Mouse (Mus musculus): ENCODE results near the gene Pole3. TPM values are rescaled to one million over a fixed set of nuclear protein-coding genes. Genes with fewer than 3 reads are reported as not detected.

The Pole3 gene
- polyA plus RNA-seq, 1 experiment from 2014 or later = 38.0 TPM

- no peaks in the 10 kb centered on the region for H3K4me1 ChIP-seq (replicated peaks; ENCODE audit: control insufficient read depth, insufficient read depth, low read length)
- no peaks in the 10 kb centered on the region for H3K36me3 ChIP-seq (ENCODE audit: control insufficient read depth, insufficient read depth)
- H3K9ac ChIP-seq (ENCODE audit: low read depth, low read length) = no peak overlapping the region
- H3K4me2 ChIP-seq (replicated peaks; ENCODE audit: low read depth) = no peak overlapping the region
- no peak overlapping the region for H3K27ac ChIP-seq (ENCODE audit: low read depth, low read length)
- no peaks in the 10 kb centered on the region for H3K27me3 ChIP-seq (replicated peaks; ENCODE audit: control insufficient read depth, insufficient read depth, low read length)
- TF ChIP-seq CTCF (IDR thresholded peaks at IDR 0.05; ENCODE audit: low read depth) = no peak
- no peak for ATAC-seq
- H3K4me3 ChIP-seq (ENCODE audit: low read depth, low read length) = no peak overlapping the region
- H3K9me3 ChIP-seq (ENCODE audit: control insufficient read depth) = no peaks in the 10 kb centered on the region
Measured at GRCm38 (mm10) chr4:62544801-62545200, 19.9 kb upstream of the Pole3 start.

GRCm38 (mm10) chr4:62543782-62544181, 18.9 kb upstream of the Pole3 start:
- no peaks in the 10 kb centered on the region for H3K27me3 ChIP-seq (replicated peaks; ENCODE audit: control insufficient read depth, insufficient read depth, low read length)
- no peak overlapping the region for H3K27ac ChIP-seq (ENCODE audit: low read depth, low read length)
- H3K4me2 ChIP-seq (replicated peaks; ENCODE audit: low read depth) = no peak overlapping the region
- no peaks in the 10 kb centered on the region for H3K4me1 ChIP-seq (replicated peaks; ENCODE audit: control insufficient read depth, insufficient read depth, low read length)
- no peak overlapping the region for H3K9ac ChIP-seq (ENCODE audit: low read depth, low read length)
- H3K9me3 ChIP-seq (ENCODE audit: control insufficient read depth) = no peaks in the 10 kb centered on the region
- no peaks in the 10 kb centered on the region for H3K36me3 ChIP-seq (ENCODE audit: control insufficient read depth, insufficient read depth)
- 83% methylated on average over 6 of the region's 6 CpGs for WGBS
- H3K4me3 ChIP-seq (ENCODE audit: low read depth, low read length) = no peak overlapping the region
- no peak for ATAC-seq
- TF ChIP-seq CTCF (IDR thresholded peaks at IDR 0.05; ENCODE audit: low read depth) = no peak

DNA sequence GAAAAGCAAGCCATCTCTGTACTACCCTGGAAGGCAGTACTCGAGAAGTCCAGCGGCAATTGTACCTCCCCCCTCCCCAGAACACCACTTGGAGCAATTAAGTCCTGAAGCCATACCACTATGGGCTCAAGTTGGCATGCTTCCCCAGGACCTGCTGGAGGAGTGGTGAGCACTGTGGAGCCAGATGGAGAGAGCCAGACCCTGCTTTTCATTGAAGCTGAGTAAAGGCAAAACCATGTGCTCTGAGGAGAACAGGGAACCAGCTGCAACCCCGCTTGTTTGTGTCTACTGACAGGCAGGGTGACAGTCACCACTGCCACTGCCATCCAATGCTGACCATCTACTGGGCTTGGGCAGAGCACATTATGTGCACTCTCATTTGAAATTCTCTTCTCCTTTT, 16.9 kb upstream of the Pole3 start:
- H3K27ac ChIP-seq (ENCODE audit: low read depth, low read length) = no peak overlapping the region
- no peak overlapping the region for H3K4me2 ChIP-seq (replicated peaks; ENCODE audit: low read depth)
- no peaks in the 10 kb centered on the region for H3K36me3 ChIP-seq (ENCODE audit: control insufficient read depth, insufficient read depth)
- no peaks in the 10 kb centered on the region for H3K27me3 ChIP-seq (replicated peaks; ENCODE audit: control insufficient read depth, insufficient read depth, low read length)
- no peak for TF ChIP-seq CTCF (IDR thresholded peaks at IDR 0.05; ENCODE audit: low read depth)
- H3K9me3 ChIP-seq (ENCODE audit: control insufficient read depth) = no peaks in the 10 kb centered on the region
- H3K4me3 ChIP-seq (ENCODE audit: low read depth, low read length) = no peak overlapping the region
- no peak overlapping the region for H3K9ac ChIP-seq (ENCODE audit: low read depth, low read length)
- no peaks in the 10 kb centered on the region for H3K4me1 ChIP-seq (replicated peaks; ENCODE audit: control insufficient read depth, insufficient read depth, low read length)
- 83% methylated on average over 3 of the region's 3 CpGs for WGBS
- no peak for ATAC-seq

DNA sequence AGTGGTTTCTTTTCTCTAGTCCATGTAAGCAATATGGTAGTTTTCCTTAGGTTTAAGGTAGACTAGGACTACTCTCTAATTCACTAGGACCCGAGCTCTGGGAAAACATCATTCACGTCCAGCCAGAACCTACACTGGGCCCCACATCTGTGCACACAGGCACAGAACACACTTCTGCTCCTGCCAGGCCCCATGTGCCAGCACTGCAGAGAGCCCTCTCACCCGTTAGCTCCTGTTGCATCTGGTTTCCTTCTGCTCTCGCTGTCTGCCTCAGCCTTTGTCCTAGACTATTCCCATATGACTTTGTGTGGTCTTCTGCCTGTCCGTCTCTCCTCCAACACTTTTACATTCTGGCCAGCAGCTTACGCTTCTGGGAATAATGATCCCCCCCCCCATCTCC, 8.9 kb upstream of the Pole3 start:
- no peak for TF ChIP-seq CTCF (IDR thresholded peaks at IDR 0.05; ENCODE audit: low read depth)
- Histone ChIP-seq H3K9ac (ENCODE audit: low read depth, low read length) (no peak overlapping the region), H3K27ac (ENCODE audit: low read depth, low read length) (no peak overlapping the region), H3K9me3 (ENCODE audit: control insufficient read depth) (no peaks in the 10 kb centered on the region), H3K4me3 (ENCODE audit: low read depth, low read length) (no peak overlapping the region), H3K4me2 (replicated peaks; ENCODE audit: low read depth) (no peak overlapping the region), H3K27me3 (replicated peaks; ENCODE audit: control insufficient read depth, insufficient read depth, low read length) (no peaks in the 10 kb centered on the region), H3K36me3 (ENCODE audit: control insufficient read depth, insufficient read depth) (no peaks in the 10 kb centered on the region), H3K4me1 (replicated peaks; ENCODE audit: control insufficient read depth, insufficient read depth, low read length) (no peaks in the 10 kb centered on the region)
- no peak for ATAC-seq
- 77% methylated on average over 6 of the region's 6 CpGs for WGBS

DNA sequence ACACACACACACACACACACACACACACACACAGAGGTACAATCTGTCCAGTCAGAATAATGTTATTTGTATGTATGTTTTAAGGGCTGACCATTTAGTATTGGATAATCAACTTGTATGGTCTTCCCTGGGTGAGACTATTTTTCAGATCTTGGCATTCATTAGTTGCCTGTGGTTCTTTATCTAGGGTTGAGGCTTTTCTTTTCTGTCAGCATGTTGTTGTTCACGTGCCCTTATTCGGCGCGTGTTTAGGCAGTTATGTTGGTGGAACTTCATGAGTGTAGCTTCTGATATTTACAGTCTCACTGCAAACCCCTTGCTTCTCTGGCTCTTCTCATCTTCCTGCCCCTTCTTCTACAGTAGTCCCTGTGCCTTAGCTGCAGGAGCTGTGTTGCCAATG, 2.8 kb upstream of the Pole3 start:
- Histone ChIP-seq H3K27me3 (replicated peaks; ENCODE audit: control insufficient read depth, insufficient read depth, low read length) (no peaks in the 10 kb centered on the region), H3K4me1 (replicated peaks; ENCODE audit: control insufficient read depth, insufficient read depth, low read length) (no peaks in the 10 kb centered on the region), H3K9ac (ENCODE audit: low read depth, low read length) (no peak overlapping the region), H3K27ac (ENCODE audit: low read depth, low read length) (no peak overlapping the region), H3K4me2 (replicated peaks; ENCODE audit: low read depth) (no peak overlapping the region), H3K4me3 (ENCODE audit: low read depth, low read length) (no peak overlapping the region), H3K36me3 (ENCODE audit: control insufficient read depth, insufficient read depth) (no peaks in the 10 kb centered on the region; the same call in 1 of the 2 replicates), H3K9me3 (ENCODE audit: control insufficient read depth) (no peaks in the 10 kb centered on the region)
- WGBS = 83% methylated on average over 4 of the region's 4 CpGs
- TF ChIP-seq CTCF (IDR thresholded peaks at IDR 0.05; ENCODE audit: low read depth) = no peak
- ATAC-seq = no peak

DNA sequence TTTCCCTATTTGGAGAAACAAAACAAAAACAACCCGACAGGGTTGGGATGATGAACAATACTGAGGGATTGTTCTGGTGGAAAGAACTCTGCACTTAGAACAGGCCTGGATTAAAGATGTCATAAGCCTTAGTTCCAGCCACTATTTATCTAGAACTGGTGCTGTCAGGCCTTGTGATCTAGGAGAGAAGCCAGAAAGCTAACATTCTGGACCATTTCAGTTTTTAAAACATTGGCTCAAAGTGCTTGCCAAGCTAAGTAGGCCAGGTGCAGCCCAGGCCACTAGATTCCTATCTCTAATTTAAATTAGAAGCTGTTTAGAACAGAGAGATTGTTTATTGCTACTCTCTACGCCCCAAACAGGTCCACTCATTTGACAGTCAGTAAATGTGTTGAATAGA, 1.4 kb upstream of the Pole3 start:
- Histone ChIP-seq H3K27ac (ENCODE audit: low read depth, low read length) (no peak overlapping the region), H3K9me3 (ENCODE audit: control insufficient read depth) (no peaks in the 10 kb centered on the region), H3K4me1 (replicated peaks; ENCODE audit: control insufficient read depth, insufficient read depth, low read length) (no peaks in the 10 kb centered on the region), H3K4me3 (ENCODE audit: low read depth, low read length) (no peak overlapping the region), H3K27me3 (replicated peaks; ENCODE audit: control insufficient read depth, insufficient read depth, low read length) (no peaks in the 10 kb centered on the region), H3K36me3 (ENCODE audit: control insufficient read depth, insufficient read depth) (no peaks in the 10 kb centered on the region; the same call in 1 of the 2 replicates), H3K9ac (ENCODE audit: low read depth, low read length) (no peak overlapping the region), H3K4me2 (replicated peaks; ENCODE audit: low read depth) (no peak overlapping the region)
- TF ChIP-seq CTCF (IDR thresholded peaks at IDR 0.05; ENCODE audit: low read depth) = no peak
- no peak for ATAC-seq
- WGBS = 61% methylated on average over 2 of the region's 2 CpGs

DNA sequence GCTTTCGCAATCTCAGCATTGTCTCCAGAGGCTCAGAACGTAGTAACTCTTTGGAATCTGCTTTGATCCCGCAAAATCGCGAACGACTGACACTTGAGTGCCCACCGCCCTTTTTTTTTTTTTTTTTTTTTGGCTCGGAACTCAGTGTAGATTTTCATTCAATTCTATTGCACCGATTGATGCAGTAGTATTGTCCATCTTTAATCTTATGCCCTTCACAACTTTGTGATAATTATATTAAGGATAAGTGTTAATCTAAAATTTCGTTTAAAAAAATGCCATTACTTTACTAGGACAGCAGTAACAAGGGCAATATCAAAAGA, 582 bp upstream of the Pole3 start:
- Histone ChIP-seq H3K4me2 (replicated peaks; ENCODE audit: low read depth) (peak overlapping the region; percentile 70), H3K4me1 (replicated peaks; ENCODE audit: control insufficient read depth, insufficient read depth, low read length) (no peaks in the 10 kb centered on the region), H3K36me3 (ENCODE audit: control insufficient read depth, insufficient read depth) (no peaks in the 10 kb centered on the region; the same call in 1 of the 2 replicates), H3K4me3 (ENCODE audit: low read depth, low read length) (peak overlapping the region; percentile 70), H3K27ac (ENCODE audit: low read depth, low read length) (no peak overlapping the region), H3K27me3 (replicated peaks; ENCODE audit: control insufficient read depth, insufficient read depth, low read length) (no peaks in the 10 kb centered on the region), H3K9me3 (ENCODE audit: control insufficient read depth) (no peaks in the 10 kb centered on the region), H3K9ac (ENCODE audit: low read depth, low read length) (no peak overlapping the region)
- no peak for TF ChIP-seq CTCF (IDR thresholded peaks at IDR 0.05; ENCODE audit: low read depth)
- no peak for ATAC-seq
- WGBS = under 1% methylated on average over 10 of the region's 10 CpGs
